Mouse (Mus musculus): Measurements from ENCODE around the gene Adipoq.

Gene Adipoq

DNA sequence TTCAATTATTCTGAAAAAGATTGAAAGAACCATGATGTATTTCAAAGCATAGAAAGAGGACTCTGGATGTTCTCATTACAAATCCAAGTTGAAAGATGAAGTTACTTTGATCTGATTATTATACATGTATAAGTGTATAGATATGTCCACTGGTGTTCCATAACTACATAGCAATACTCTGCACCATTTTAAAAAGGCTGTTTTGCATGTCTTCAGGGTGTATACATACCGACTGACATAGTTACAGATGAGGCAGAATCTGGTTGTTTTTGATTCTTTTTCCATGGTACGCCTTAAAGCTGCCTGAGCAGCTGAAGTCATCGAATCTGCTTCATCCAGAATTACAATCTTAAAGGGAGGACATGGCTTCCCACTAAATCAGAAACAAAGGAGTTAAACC, 30.9 kb upstream of the Adipoq start:
- DNase-seq (ENCODE audit: low spot score), result no peak

GRCm38 (mm10) chr16:23117173-23117572, 29.2 kb upstream of the Adipoq start:
- no peak for DNase-seq (ENCODE audit: low spot score)

GRCm38 (mm10) chr16:23122446-23122845, 23.9 kb upstream of the Adipoq start:
- DNase-seq (ENCODE audit: low spot score), result no peak

GRCm38 (mm10) chr16:23123104-23123503, 23.2 kb upstream of the Adipoq start:
- DNase-seq (ENCODE audit: low spot score), result no peak

DNA sequence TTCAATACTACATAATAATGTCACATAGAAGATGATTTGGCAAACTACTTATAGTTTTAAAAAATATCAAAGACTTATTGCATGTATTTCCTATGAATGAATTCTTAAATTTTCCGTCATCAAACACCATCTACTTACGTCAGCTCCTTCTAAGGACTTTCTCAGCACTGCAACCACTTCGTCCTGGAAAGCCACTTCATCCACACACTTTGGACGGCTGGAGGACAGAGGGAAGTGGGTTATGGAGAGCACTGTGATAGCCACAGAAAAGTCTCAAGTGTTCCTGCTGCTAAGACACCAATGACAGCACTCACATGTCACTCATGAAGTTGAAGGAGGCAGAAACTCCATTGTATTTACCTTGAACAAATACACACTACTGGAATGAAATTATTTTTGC, 21.9 kb upstream of the Adipoq start:
- DNase-seq (ENCODE audit: low spot score), result no peak

DNA sequence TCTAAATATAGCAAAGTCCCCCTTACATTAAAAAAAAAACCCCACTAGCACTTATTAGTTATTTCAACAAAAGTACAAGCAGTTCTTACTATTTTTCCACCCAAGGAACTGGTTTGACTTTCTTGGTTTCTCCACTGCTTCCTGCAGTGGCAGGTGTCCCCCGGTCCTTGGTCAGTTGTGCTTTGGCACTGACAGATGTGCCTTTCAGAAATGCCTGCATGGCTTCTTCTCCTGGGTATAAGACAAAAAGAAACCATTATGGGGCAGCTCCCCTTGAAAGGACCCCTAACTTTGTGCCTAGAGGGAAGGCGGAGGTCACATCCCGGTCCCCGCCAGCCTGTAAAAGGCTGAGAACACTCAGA, 19.0 kb upstream of the Adipoq start:
- no peak for DNase-seq (ENCODE audit: low spot score)

- DNase-seq (ENCODE audit: low spot score), result peak; percentile 88
These were observed 18.5 kb upstream of the Adipoq start, which contains the start of gene Rfc4 for GRCm38 (mm10) chr16:23127673-23128375. Gene Rfc4, minus strand, starts transcription at chr16:23127737.

DNA sequence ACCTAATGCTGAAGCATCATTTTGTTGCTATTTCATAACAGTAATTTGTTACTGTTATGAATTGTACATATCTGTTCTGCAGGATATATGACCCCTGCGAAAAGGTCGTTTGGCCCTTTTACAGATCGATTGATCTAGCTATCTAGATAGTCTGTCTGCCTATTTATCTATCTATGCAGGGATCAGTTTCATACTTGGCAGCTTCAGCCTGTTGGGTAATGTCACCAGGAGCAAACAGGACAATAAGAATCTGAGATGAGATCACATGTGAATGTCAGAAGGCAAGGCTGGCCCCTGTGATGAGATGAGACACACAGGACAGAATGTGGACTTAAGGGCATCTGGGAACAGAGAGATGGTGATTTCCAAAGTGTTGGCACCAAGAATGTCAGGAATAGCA, 16.0 kb upstream of the Adipoq start:
- DNase-seq (ENCODE audit: low spot score), result no peak

DNA sequence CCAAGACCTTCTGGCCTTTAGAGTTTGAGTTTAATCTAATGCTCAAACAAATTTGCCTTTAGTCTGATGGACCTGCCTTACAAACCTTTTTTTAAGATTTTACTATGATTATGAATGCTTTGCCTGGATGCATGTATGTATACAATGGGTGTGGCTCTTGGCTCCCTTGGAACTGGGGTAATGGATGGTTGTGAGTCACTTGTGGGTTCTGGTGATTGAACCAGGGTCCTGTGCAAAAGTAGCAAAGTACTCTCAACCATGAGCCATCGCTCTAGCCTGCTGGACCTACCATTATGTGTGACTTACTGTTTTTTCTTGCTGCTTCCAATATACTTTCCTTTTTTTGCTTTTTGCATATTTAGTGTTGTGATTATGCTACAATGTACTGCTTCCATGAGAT, 14.0 kb upstream of the Adipoq start:
- DNase-seq (ENCODE audit: low spot score), result no peak

DNA sequence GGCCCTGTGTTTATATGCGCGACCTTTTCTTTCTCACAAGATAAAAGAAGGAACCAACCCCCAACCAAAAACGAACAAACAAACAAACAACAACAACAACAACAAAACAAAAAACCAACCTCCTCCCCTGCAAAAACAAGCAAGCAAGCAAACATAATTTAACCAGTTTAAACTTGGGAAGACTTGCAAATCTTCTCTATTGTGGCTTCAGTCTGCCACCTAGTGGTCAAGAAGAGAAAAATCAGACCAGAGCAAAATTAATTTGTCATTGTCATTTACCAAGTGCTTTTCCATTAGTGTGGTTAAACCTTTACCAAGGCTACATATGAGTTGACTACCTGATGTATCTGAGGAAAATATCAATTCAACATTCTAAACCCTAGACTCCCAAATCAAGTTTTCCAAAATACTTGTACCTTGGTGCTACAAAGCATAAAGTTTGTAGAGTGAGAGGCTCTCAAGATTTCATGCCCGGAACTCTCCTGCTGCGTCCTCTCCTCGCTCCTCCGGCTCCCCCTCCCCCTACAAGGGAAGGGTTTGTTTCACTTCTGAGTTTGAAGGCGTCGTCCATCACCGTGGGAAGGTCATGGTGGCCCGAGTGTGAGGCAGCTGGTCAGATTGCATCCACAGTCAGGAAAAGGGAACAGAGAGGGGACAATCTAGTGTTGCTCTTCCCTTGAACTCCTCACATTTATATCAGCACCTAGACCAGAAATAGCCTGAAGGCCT, 10.8 kb upstream of the Adipoq start:
- peak; percentile 51 for DNase-seq (ENCODE audit: low spot score)

GRCm38 (mm10) chr16:23136406-23136970, 9.8 kb upstream of the Adipoq start:
- no peak for DNase-seq (ENCODE audit: low spot score)

DNA sequence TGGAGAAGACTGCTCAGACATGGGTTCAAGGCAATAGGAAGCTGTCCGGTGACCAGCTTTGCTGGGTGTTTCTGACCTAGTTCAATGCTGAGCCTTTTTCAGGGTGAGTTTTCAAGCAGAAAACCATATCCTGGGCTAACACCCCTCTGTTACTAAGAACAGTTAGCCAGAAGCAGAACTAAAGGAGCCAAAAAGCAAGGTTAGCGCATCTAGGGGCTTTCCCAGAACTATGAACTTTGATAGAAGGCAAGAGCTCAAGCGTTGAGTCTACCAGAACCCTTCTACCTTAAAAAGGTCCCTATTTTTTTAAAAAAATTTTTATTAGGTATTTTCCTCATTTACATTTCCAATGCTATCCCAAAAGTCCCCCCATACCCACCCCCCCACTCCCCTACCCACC, 5.4 kb upstream of the Adipoq start:
- no peak for DNase-seq (ENCODE audit: low spot score)

DNA sequence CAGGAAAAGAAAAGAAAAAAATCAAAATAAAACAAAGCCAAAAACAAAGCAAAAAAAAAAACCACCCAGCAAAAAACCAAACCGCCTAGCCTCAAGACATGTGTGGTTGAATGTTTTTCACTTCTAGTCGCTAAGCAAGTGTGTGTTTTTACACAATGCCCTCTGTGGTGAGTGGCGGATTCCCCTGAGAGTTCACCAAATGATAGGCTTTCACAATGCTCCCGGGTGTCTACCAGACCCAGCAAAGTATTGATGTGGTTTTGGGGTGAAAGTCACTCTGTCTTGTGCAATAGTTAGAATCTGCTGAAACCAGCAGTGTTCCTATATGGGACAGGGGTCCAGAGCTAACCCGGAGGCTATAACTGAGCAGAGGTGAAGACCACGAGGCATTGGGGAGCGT, 2.0 kb upstream of the Adipoq start:
- no peak for DNase-seq (ENCODE audit: low spot score)

DNA sequence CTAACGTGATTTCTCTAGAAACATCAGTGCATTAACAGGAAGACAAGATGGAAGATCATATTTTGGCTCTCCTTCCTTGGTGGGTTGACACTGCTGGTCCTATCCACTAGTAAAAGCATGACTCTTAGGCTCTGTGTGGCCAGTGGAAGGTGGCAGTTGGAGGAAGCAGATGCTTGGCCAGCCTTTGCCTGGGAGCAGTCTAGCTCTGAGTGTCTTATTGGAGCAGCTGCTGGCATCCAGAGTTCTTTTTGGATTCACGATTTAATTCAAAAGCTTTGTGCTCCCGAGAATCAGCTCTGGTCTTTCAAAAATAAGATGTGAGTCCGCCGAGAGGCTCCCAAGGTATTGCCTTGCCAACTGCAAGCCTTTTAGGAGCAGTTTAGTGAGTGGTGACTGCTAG, 1.1 kb upstream of the Adipoq start:
- DNase-seq (ENCODE audit: low spot score), result no peak

- no peak for DNase-seq (ENCODE audit: low spot score)
These were observed 2.6 kb downstream of the Adipoq start for GRCm38 (mm10) chr16:23148936-23149335.

DNA sequence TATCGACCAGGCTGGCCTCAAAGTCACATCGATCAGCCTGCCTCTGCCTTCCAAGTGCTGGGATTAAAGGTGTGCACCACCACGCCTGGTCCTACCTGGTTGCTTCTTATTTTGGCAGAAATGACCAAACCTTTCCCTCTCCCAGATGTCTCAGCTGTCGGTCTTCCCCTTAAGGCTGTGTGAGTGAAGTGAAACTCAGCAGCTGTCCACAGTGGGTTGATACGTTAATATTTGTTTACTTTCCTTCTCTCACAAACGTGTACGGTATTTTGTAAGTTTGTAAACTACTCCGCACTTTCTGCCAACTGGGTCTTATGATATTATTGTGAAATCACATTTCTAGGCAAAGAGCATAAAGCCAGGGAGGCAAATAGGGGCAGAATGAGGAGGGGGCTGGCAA, 3.1 kb downstream of the Adipoq start:
- DNase-seq (ENCODE audit: low spot score), result no peak

- DNase-seq (ENCODE audit: low spot score), result peak; percentile 44
These were observed 5.1 kb downstream of the Adipoq start for GRCm38 (mm10) chr16:23151423-23151822.

DNA sequence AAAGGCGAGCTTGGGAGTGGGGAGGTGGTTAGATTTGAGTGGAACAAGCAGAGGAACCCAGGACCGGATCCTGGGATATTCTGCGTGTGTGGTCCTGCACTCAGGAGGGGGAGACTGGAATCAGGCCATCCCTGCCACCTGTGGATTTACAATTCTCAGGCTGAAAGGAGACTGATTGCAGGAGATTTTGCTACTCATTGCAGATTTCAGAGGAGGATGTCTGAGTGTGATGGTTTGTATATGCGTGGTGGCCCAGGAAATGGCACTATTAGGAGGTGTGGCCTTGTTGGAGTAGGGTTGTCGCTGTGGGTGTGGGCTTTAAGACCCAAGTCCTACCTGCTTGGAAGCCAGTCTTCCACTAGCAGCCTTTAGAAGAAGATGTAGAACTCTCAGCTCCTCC, 7.9 kb downstream of the Adipoq start:
- no peak for DNase-seq (ENCODE audit: low spot score)

- DNase-seq (ENCODE audit: low spot score), result no peak
These were observed 10.7 kb downstream of the Adipoq start for GRCm38 (mm10) chr16:23157013-23157412.

DNA sequence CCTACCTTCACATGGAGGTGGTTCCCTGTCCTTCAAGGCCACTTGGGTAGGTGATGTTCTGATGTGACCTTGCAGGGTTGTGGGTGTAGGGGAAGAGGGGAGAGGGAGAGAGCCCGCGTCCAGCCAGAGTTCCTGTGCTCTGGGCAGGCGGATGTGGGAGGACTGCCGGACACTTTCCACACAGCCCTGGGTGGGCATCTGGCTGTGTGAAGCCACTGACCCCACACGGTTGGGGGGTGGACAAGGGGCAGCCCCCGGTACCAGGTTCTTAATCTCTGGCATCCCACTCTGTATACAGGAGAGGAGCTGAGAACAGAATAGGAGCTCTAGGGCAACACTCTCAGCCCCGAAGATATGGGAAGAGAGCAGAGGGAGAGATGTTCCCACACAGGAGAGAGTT, 12.0 kb downstream of the Adipoq start:
- no peak for DNase-seq (ENCODE audit: low spot score)

GRCm38 (mm10) chr16:23158957-23159356, 12.6 kb downstream of the Adipoq start:
- no peak for DNase-seq (ENCODE audit: low spot score)

GRCm38 (mm10) chr16:23159749-23160148, 13.4 kb downstream of the Adipoq start:
- peak; percentile 6 for DNase-seq (ENCODE audit: low spot score)

DNA sequence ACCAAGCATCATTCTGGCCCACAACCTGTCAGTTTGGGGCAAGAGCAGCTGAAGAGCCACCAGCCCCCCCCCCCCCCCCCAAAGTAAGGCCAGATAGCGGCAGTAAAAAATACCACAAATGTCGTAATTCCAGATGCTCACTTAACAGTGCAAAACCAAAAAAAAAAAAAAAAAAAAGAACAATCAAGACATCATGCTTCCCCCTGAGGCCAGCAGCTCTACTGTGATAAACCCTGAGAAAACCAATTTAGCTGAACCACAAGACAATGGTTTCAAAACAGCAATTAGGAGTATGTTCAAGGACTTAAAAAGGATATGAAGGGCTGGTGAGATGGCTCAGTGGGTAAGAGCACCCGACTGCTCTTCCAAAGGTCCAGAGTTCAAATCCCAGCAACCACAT, 15.8 kb downstream of the Adipoq start:
- DNase-seq (ENCODE audit: low spot score), result no peak

DNA sequence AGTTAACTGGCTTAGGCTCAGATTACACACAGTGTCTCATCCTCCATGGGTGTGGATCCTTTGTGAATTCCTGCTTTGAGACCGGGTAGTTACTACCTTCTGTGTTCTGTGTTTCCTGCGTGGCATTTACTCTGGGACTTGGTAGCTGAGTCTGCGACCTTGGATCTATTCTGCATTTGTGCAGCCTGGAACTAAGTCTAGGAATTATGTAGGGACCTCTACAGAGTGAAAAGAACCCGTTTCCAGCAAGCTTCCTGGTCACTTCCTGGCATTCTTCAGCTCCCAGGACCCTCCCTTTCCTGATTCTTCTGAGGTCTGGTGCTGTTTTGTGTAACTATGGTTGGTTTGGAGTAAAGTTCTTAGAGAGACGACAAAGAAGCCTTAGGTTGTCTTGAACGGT, 18.1 kb downstream of the Adipoq start:
- DNase-seq (ENCODE audit: low spot score), result no peak

Data from MN1 (cell line).